Mouse (Mus musculus): ENCODE measurements around the gene Hmces. TPM values are rescaled to one million over a fixed set of nuclear protein-coding genes. Genes with fewer than 3 reads are reported as not detected.

The Hmces gene
- 17.0 TPM for polyA plus RNA-seq (2014; fragmentation: Illumina TruSeq; extraction: RNeasy Lipid Tissue Mini Kit (QIAGEN cat#74804); ENCODE audit: insufficient read depth, low read depth, low replicate concordance)

GRCm38 (mm10) chr6:87913661-87914325 is at the start of gene Hmces:
TSS of gene Hmces (plus strand) at chr6:87913935.

GRCm38 (mm10) chr6:87887594-87888233 is 26.0 kb upstream of the Hmces start, which contains the start of gene Copg1:
TSS of gene Copg1 (plus strand) at chr6:87887814.

DNA sequence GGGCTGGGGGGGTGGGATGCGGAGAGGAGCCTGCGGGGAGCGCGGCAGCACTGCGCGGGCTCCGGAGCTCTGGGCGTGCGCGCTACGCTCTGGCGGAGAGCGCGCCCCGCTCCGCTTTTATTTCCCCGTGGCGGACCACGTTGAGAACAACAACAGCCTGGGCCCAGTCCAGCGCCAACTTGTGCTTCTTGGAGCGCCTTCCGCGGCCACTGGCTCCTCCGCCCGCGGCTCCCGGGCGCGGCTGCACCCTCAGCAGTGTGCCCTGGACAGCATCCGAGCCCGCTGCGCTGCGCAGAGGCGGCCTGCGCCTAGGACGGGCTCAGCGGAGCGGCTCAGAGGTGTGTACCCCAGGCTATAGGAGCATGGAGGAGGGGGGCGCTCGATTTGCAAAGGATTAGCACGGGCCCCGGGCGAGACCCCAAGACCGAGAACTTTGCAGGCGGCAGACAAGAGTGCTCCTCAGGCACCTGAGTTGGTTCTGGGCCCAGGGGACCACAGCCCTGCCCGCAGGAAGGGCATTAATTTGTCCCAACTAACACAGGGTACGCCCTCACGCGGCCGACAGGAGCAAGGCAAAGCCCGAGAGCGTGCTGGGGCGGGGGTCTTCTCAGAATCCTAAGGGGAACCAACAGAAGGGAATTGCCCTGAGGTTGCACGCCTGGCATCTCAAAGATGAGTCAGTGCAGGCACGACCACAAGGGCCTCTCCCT is 68.0 kb downstream of the Hmces start, which contains the start of gene H1fx:
TSS of gene H1fx (minus strand) at position 91 of the 710 bp plus-strand sequence.

Other genes starting within 250 kb of the Hmces start
- 2.8 TPM for gene Aplf, start 241.7 kb upstream of the Hmces start, polyA plus RNA-seq (2014; fragmentation: Illumina TruSeq; extraction: RNeasy Lipid Tissue Mini Kit (QIAGEN cat#74804); ENCODE audit: insufficient read depth, low read depth, low replicate concordance)
- 2.0 TPM for gene Efcc1, start 183.1 kb upstream of the Hmces start, polyA plus RNA-seq (2014; fragmentation: Illumina TruSeq; extraction: RNeasy Lipid Tissue Mini Kit (QIAGEN cat#74804); ENCODE audit: insufficient read depth, low read depth, low replicate concordance)
- gene Gp9, start 135.9 kb upstream of the Hmces start, polyA plus RNA-seq (2014; fragmentation: Illumina TruSeq; extraction: RNeasy Lipid Tissue Mini Kit (QIAGEN cat#74804); ENCODE audit: insufficient read depth, low read depth, low replicate concordance): 4.0 TPM
- 8.8 TPM for gene Rab43, start 101.8 kb upstream of the Hmces start, polyA plus RNA-seq (2014; fragmentation: Illumina TruSeq; extraction: RNeasy Lipid Tissue Mini Kit (QIAGEN cat#74804); ENCODE audit: insufficient read depth, low read depth, low replicate concordance)
- gene Gm45140, start 78.1 kb upstream of the Hmces start, polyA plus RNA-seq (2014; fragmentation: Illumina TruSeq; extraction: RNeasy Lipid Tissue Mini Kit (QIAGEN cat#74804); ENCODE audit: insufficient read depth, low read depth, low replicate concordance): 2.6 TPM
- 23.1 TPM for gene Isy1, start 75.1 kb upstream of the Hmces start, polyA plus RNA-seq (2014; fragmentation: Illumina TruSeq; extraction: RNeasy Lipid Tissue Mini Kit (QIAGEN cat#74804); ENCODE audit: insufficient read depth, low read depth, low replicate concordance)
- gene Cnbp, start 62.8 kb upstream of the Hmces start, polyA plus RNA-seq (2014; fragmentation: Illumina TruSeq; extraction: RNeasy Lipid Tissue Mini Kit (QIAGEN cat#74804); ENCODE audit: insufficient read depth, low read depth, low replicate concordance): 343 TPM
- gene Copg1, start 26.1 kb upstream of the Hmces start, polyA plus RNA-seq (2014; fragmentation: Illumina TruSeq; extraction: RNeasy Lipid Tissue Mini Kit (QIAGEN cat#74804); ENCODE audit: insufficient read depth, low read depth, low replicate concordance): 34.2 TPM
- gene H1fx, start 67.7 kb downstream of the Hmces start, polyA plus RNA-seq (2014; fragmentation: Illumina TruSeq; extraction: RNeasy Lipid Tissue Mini Kit (QIAGEN cat#74804); ENCODE audit: insufficient read depth, low read depth, low replicate concordance): 3.4 TPM
- 197 TPM for gene Rab7, start 131.3 kb downstream of the Hmces start, polyA plus RNA-seq (2014; fragmentation: Illumina TruSeq; extraction: RNeasy Lipid Tissue Mini Kit (QIAGEN cat#74804); ENCODE audit: insufficient read depth, low read depth, low replicate concordance)
- 123 TPM for gene Rpn1, start 170.5 kb downstream of the Hmces start, polyA plus RNA-seq (2014; fragmentation: Illumina TruSeq; extraction: RNeasy Lipid Tissue Mini Kit (QIAGEN cat#74804); ENCODE audit: insufficient read depth, low read depth, low replicate concordance)